Mouse (Mus musculus) midbrain, embryonic 13.5 days (tissue): Measurements from ENCODE around the gene Mybpc2. TPM values are rescaled to one million over a fixed set of nuclear protein-coding genes. Genes with fewer than 3 reads are reported as not detected.

Source experiments
- ATAC-seq: fragments of 200-750 bp; cut with Nextera tagmentation; 2 replicates; pipeline ENCODE4 v1.8.0; 2017; ENCODE audit warnings: mild to moderate bottlenecking, moderate TSS enrichment, moderate library complexity
- H3K27ac ChIP-seq: fragments of 300-500 bp; sonication (generic); 2 replicates; pipeline ENCODE4 v1.5.1; 2015; ENCODE audit warnings: inconsistent platforms, mild to moderate bottlenecking, moderate library complexity
- H3K27me3 ChIP-seq: fragments of 300-500 bp; sonication (generic); 2 replicates; pipeline ENCODE4 v1.6.1; 2015; ENCODE audit warnings: mild to moderate bottlenecking, inconsistent platforms
- H3K36me3 ChIP-seq: fragments of 300-500 bp; sonication (generic); 2 replicates; pipeline ENCODE4 v1.6.1; 2015; ENCODE audit warnings: mild to moderate bottlenecking, inconsistent platforms
- H3K4me1 ChIP-seq: fragments of 300-500 bp; sonication (generic); replicated peaks from 2 replicates; pipeline ENCODE4 v1.6.1; 2015; ENCODE audit warnings: inconsistent platforms
- H3K4me2 ChIP-seq: fragments of 300-500 bp; sonication (generic); replicated peaks from 2 replicates; pipeline ENCODE4 v1.6.1; 2015; ENCODE audit warnings: moderate library complexity, mild to moderate bottlenecking, inconsistent platforms
- H3K4me3 ChIP-seq: fragments of 300-500 bp; sonication (generic); replicated peaks from 2 replicates; pipeline ENCODE4 v1.5.1; 2015; ENCODE audit warnings: mild to moderate bottlenecking, inconsistent platforms
- H3K9ac ChIP-seq: fragments of 300-500 bp; sonication (generic); replicated peaks from 2 replicates; pipeline ENCODE4 v1.6.1; 2015; ENCODE audit warnings: mild to moderate bottlenecking, inconsistent platforms
- H3K9me3 ChIP-seq: fragments of 300-500 bp; sonication (generic); 2 replicates; pipeline ENCODE4 v1.6.1; 2016; ENCODE audit warnings: mild to moderate bottlenecking, inconsistent platforms
- WGBS: fragments of 180-500 bp; shearing (Covaris S2); methylation state at CpG from one replicate; pipeline ENCODE4 v1.1.7; 2015; 5-methylcytosine and 5-hydroxymethylcytosine counted together
- polyA plus RNA-seq: library from polyadenylated mRNA; unstranded; fragments of >200 nt; fragmentation: Nextera tagmentation; extraction: Ambion mirVana; gene quantifications from 2 replicates; pipeline ENCODE4 v1.2.1, GENCODE M21; 2015

The Mybpc2 gene
- polyA plus RNA-seq, 1 experiment from 2014 or later: 0.16 TPM

DNA sequence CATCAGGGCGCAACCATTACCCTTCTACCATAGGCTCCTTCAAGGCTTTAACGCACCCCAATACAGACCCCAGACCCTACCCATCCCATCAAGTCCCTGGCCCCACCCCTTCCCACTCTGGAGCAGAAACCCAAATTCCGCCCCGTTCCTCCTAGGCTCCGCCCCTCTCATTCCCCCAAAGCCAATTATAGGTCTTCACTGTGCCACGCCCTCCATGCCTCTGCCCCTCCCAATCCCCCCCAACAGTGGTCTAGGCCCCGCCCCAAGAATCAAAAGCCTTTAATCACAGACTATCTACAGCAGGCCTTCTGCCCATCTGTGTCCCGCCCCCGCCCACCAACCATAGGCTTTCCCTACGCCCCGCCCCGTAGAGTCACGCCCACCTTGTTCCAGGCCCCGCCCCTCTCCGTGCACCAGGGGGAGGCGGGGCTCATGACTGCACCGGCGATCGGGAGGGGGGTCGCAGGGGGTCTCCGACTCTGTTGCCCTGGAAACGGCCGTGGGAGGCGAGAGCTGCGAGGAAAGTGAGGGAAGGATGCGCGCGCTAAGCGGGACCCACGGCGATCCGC is 28.8 kb upstream of the Mybpc2 start:
- H3K4me1 ChIP-seq: peaks cover 15% of the 10 kb centered on the region
- peak; percentile 57 for ATAC-seq
- H3K27me3 ChIP-seq: 0 out of 2 replicates have a peak, but pooled peaks cover 8% of the 10 kb centered on the region
- no peaks in the 10 kb centered on the region for H3K9me3 ChIP-seq
- H3K4me2 ChIP-seq: peak overlapping the region; percentile 85
- WGBS: 1% methylated on average over 32 of the region's 32 CpGs
- peak overlapping the region; percentile 66 for H3K9ac ChIP-seq
- H3K4me3 ChIP-seq: peak overlapping the region; percentile 84
- peak overlapping the region; percentile 89 for H3K27ac ChIP-seq
- peaks cover 31% of the 10 kb centered on the region for H3K36me3 ChIP-seq

DNA sequence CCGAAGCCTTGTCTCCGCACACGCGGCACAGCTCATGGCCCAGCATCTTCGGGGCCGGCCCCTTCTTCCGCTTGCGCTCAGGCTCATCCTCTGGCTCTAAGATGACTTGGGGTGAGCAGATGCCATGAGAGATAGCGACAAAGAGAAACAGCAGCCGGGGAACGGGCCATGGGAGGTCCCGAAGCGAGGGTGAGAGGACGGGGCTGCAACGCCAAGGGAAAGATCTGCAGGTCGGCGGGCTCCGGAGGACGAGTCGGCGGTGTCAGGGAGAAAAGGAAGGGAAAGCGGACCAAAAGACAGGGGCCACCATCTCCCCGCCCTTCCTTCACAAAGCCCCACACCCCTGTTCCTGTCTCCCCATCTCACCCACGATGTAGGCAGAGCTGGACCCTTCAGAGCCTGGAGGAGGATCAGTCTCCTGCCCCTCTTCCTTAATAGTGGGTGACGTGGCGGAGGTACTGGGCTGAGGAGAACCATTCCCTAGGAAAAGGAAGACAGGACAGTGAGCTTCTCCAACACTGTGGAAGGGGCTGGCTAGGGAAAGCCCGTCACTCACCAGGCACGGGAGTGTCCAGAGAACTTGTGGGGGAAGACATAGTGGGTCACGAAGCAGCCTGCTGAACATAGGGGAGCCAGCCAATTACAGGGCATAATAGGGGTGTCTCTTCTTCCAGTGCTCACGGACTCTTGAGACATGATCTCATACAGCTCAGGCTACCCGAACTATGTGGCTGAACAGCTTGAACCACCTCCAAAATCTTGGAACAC is 27.9 kb upstream of the Mybpc2 start:
- H3K36me3 ChIP-seq: peaks cover 31% of the 10 kb centered on the region
- peak; percentile 10; the same call in 1 of the 2 replicates for ATAC-seq
- 86% methylated on average over 27 of the region's 31 CpGs for WGBS
- peaks cover 25% of the 10 kb centered on the region for H3K4me1 ChIP-seq
- no peak overlapping the region; the same call in 1 of the 2 replicates for H3K27ac ChIP-seq
- H3K9ac ChIP-seq: peak overlapping the region; percentile 66; the same call in 1 of the 2 replicates
- peak overlapping the region; percentile 84 for H3K4me3 ChIP-seq
- 0 out of 2 replicates have a peak, but pooled peaks cover 8% of the 10 kb centered on the region for H3K27me3 ChIP-seq
- H3K4me2 ChIP-seq: peak overlapping the region; percentile 85
- H3K9me3 ChIP-seq: no peaks in the 10 kb centered on the region

DNA sequence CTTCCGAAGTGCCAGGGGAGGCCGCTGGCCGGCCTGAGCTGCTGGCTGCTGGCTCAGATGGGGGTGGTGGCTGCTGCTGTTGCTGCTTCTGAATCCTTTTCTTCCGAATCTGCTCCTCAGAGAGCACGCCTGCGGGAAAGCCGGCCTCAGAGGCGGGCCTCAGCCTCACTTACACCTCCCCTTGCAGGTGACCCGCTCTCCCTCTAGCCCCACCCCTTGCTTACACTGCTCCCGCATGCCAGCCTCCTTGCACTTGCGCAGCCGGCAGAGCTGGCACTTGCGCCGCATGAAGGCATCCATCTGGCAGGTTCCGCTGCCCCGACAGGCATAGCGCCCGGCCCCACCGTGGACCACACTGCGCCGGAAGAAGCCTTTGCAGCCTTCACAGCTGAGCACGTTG is 27.3 kb upstream of the Mybpc2 start:
- no peak overlapping the region for H3K4me2 ChIP-seq
- peaks cover 29% of the 10 kb centered on the region for H3K4me1 ChIP-seq
- H3K36me3 ChIP-seq: peaks cover 31% of the 10 kb centered on the region
- no peak overlapping the region; the same call in 1 of the 2 replicates for H3K9ac ChIP-seq
- 0 out of 2 replicates have a peak, but pooled peaks cover 6% of the 10 kb centered on the region for H3K27me3 ChIP-seq
- 76% methylated on average over 22 of the region's 22 CpGs for WGBS
- no peak overlapping the region for H3K4me3 ChIP-seq
- H3K27ac ChIP-seq: no peak overlapping the region
- H3K9me3 ChIP-seq: no peaks in the 10 kb centered on the region
- ATAC-seq: no peak

DNA sequence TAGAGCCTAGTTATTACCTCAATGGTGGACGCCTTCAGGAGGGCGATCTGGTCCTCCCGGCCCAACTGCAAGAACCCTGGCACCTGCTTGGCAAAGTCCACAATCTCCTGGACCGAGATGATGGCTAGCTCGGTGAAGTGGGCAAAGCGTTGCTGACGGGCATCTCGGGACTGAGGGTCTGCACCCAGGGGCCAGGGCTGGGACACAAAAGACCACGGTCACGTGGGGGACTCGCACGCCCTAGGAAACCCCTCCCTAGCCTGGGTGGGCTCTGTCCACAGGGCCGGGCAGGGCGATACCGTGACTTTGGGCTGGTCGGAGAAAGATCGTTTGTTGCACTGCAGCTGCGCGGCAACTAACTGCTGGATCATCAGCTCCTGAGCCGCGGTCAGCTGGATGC is 26.8 kb upstream of the Mybpc2 start:
- Histone ChIP-seq H3K27me3 (0 out of 2 replicates have a peak, but pooled peaks cover 6% of the 10 kb centered on the region), H3K9me3 (no peaks in the 10 kb centered on the region; the same call in 1 of the 2 replicates), H3K9ac (no peak overlapping the region), H3K4me2 (no peak overlapping the region), H3K27ac (no peak overlapping the region), H3K36me3 (peaks cover 31% of the 10 kb centered on the region), H3K4me3 (no peak overlapping the region), H3K4me1 (peaks cover 29% of the 10 kb centered on the region)
- WGBS: 94% methylated on average over 21 of the region's 21 CpGs
- no peak for ATAC-seq

DNA sequence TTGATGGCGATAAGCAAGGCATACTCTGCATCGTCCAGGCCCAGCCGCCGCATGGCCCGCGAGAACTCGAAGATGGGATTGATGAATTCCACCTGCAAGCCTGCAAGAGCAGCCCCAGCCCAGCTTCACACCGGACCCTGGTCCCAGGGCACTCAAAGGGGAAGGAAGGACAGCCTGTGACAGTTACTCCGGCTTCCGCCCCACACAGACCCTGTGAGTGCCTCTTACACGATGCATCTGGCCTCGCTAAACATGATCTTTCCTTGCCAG is 25.9 kb upstream of the Mybpc2 start:
- peaks cover 29% of the 10 kb centered on the region for H3K4me1 ChIP-seq
- no peaks in the 10 kb centered on the region for H3K27me3 ChIP-seq
- no peak for ATAC-seq
- H3K4me3 ChIP-seq: no peak overlapping the region
- no peaks in the 10 kb centered on the region; the same call in 1 of the 2 replicates for H3K9me3 ChIP-seq
- H3K9ac ChIP-seq: no peak overlapping the region
- peaks cover 34% of the 10 kb centered on the region for H3K36me3 ChIP-seq
- H3K27ac ChIP-seq: no peak overlapping the region
- 95% methylated on average over 12 of the region's 12 CpGs for WGBS
- no peak overlapping the region for H3K4me2 ChIP-seq

DNA sequence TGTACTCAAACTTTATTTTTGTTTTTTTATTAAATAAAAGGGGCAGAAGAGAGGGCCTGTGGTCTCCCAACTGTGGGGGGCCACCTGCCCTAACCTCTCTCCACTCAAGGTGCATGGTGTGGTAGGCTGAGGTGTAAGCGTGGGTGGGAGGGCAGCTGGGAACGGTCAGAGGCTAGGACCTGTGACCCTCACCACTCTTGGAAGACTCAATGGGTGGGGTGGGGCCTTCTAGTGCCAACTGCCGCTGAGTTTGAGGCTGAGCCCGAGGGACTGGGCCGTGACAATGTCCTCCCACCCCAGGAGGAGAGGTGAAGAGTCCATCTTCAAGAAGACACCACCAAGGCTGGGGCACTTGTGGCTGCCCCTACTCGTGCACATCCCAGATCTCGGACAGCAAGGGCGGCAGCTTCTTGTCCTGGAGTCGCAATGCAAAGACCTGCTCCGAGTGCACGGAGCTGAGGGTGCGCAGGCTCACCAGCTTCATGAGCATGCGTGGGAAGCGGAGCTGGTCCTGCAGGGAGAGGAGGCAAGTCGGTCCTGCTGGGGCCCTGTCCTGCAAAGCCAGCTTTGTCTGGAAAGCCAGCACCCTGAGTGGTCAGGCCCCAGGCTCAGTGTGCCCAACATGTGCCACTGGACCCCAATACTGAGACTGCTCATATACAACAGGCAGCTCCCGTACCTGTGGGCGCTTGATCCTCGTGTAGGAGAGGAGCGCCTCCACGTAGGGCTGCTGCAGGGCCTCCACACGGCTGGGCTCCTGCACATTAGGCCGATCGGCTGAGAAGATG is 25.4 kb upstream of the Mybpc2 start:
- Histone ChIP-seq H3K4me1 (peaks cover 29% of the 10 kb centered on the region), H3K9ac (no peak overlapping the region), H3K4me2 (no peak overlapping the region), H3K27me3 (no peaks in the 10 kb centered on the region), H3K27ac (no peak overlapping the region), H3K36me3 (peaks cover 34% of the 10 kb centered on the region), H3K4me3 (no peak overlapping the region), H3K9me3 (no peaks in the 10 kb centered on the region; the same call in 1 of the 2 replicates)
- ATAC-seq: no peak
- WGBS: 97% methylated on average over 23 of the region's 23 CpGs

DNA sequence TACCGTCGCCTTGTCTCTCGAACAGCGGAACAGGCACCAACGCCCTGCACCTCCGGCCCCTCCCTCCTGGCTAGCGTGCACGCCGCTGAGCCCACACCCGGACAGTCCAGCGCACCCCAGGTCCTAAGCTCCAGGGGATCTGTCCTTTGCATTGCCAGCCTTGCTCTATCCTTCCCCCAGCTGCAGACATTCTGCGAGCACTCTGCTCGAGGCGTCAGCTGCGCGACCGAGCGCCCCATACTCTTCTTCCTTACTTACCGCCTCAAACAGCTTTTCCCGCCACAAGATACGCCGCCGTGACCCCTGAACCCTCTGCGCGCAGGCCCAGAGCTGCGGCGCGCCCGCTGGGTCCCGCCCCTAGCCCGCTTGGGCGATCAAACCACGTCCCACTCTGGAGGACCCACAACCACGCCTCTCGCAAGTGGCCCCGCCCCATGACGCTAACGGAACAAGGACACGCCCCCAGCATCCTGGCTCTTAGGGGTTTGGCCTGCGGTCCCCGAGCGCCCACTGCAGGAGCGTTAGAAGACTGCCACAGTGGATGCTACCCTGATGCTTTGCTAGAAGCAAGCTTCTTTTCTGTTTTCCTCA is 24.1 kb upstream of the Mybpc2 start, which contains the start of gene Pold1:
TSS of gene Pold1 (minus strand) at position 353 of the 591 bp plus-strand sequence.
- Histone ChIP-seq H3K27ac (peak within 1 kb of the TSS; percentile 65), H3K4me2 (peak within 1 kb of the TSS; percentile 90), H3K4me3 (peak within 1 kb of the TSS; percentile 62), H3K36me3 (peaks cover 34% of the 10 kb centered on the region), H3K9me3 (no peaks in the 10 kb centered on the region; the same call in 1 of the 2 replicates), H3K4me1 (peaks cover 26% of the 10 kb centered on the region), H3K9ac (peak within 1 kb of the TSS; percentile 71), H3K27me3 (no peaks in the 10 kb centered on the region)
- whole genome bisulfite sequencing: under 1% methylated on average over 43 of the region's 43 CpGs
- peak; percentile 90 for ATAC-seq

DNA sequence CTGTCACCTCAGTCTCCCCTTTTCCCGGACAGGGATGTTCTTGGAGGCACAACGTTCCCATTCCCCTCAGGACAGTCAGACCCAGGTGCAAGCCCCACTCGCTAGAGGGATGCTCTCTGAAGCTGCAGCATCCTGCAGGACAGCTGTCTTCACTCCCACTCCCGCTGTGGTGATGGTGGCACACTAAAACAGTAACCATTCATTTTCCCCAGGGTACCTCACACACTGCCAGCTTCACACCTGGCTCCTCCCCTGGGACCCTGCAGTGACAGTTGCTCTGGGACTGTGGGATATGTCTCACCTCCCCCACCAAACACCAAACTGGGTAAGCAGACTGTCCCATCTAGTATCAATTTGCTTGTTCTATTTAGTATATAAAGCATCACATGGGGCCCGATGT is 23.3 kb upstream of the Mybpc2 start:
- peak overlapping the region; percentile 90 for H3K4me2 ChIP-seq
- H3K4me1 ChIP-seq: peaks cover 20% of the 10 kb centered on the region
- no peaks in the 10 kb centered on the region for H3K27me3 ChIP-seq
- H3K36me3 ChIP-seq: peaks cover 34% of the 10 kb centered on the region
- 30% methylated on average over 5 of the region's 5 CpGs for WGBS
- peak overlapping the region; percentile 71 for H3K9ac ChIP-seq
- no peak overlapping the region for H3K27ac ChIP-seq
- no peak for ATAC-seq
- H3K9me3 ChIP-seq: no peaks in the 10 kb centered on the region; the same call in 1 of the 2 replicates
- peak overlapping the region; percentile 62 for H3K4me3 ChIP-seq

DNA sequence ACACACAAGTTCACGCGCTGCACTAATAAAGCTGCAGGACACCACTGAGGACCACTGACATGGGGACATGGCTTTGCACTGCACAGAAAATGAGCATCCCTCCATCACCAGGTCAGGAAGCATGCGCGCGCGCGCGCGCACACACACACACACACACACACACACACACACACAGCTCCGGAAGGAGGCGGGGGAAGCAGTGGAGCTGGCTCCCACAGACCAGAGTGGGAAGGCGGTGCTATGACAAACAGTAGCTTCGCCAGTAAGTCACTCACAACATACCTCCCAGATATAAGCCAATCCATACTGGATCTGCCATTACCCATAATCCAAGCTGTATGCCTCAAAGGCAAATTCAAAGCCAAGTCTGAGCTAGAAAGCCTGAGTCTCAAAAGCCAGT is 22.6 kb upstream of the Mybpc2 start:
- H3K4me2 ChIP-seq: peak overlapping the region; percentile 90; the same call in 1 of the 2 replicates
- H3K4me3 ChIP-seq: peak overlapping the region; percentile 62; the same call in 1 of the 2 replicates
- peak overlapping the region; percentile 71; the same call in 1 of the 2 replicates for H3K9ac ChIP-seq
- H3K36me3 ChIP-seq: peaks cover 38% of the 10 kb centered on the region
- no peaks in the 10 kb centered on the region for H3K27me3 ChIP-seq
- peaks cover 15% of the 10 kb centered on the region for H3K4me1 ChIP-seq
- no peaks in the 10 kb centered on the region; the same call in 1 of the 2 replicates for H3K9me3 ChIP-seq
- H3K27ac ChIP-seq: no peak overlapping the region
- no peak for ATAC-seq
- WGBS: 94% methylated on average over 13 of the region's 13 CpGs

DNA sequence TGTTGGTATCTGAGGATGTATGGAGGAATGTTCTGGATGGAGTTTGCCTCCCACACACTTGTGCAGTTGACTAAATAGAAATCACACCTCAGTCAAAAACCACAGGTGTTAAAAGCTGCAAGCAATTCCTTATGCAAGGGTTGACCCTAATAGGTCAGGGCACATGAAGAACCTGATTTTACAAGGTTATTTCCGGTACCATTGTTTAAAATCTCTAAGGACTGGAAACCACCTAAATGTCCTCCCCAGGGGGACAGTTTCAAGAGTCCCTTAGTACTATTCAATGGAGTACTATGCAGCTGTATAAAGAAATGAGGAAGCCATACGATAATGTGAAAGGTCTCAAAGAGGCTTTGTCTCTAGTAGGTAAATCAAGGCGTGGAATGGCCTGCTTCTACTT is 21.8 kb upstream of the Mybpc2 start:
- Histone ChIP-seq H3K36me3 (peaks cover 38% of the 10 kb centered on the region), H3K9ac (no peak overlapping the region), H3K27me3 (no peaks in the 10 kb centered on the region), H3K4me2 (no peak overlapping the region), H3K4me3 (no peak overlapping the region), H3K9me3 (no peaks in the 10 kb centered on the region; the same call in 1 of the 2 replicates), H3K4me1 (peaks cover 15% of the 10 kb centered on the region), H3K27ac (no peak overlapping the region)
- ATAC-seq: no peak
- WGBS: 97% methylated on average over 3 of the region's 3 CpGs

DNA sequence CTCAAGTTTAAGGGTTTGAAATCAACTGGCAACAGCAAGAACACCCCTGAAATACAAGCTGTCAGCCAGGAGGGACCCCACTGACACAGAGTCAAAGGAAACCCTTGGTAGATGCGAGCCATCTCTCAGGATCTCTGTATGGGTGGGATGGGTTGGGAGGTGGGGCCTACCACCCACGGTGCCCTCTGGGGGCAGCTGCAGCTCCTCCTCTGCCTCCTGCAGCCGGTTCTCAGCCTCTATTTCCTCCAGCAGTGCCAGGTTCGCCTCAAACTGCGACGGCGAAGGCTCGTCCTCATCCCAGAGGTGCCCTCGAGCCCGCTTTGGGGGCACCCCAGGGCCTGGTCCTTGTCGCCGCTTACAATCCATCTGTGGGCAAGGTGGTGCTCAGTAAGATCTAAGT is 18.6 kb upstream of the Mybpc2 start:
- WGBS: 81% methylated on average over 12 of the region's 12 CpGs
- Histone ChIP-seq H3K36me3 (peaks cover 50% of the 10 kb centered on the region), H3K27me3 (no peaks in the 10 kb centered on the region), H3K4me3 (no peak overlapping the region), H3K9ac (0 out of 2 replicates have a peak overlapping the region, but pooled peaks have one; percentile 5), H3K4me1 (peaks cover 12% of the 10 kb centered on the region), H3K27ac (no peak overlapping the region), H3K4me2 (no peak overlapping the region), H3K9me3 (no peaks in the 10 kb centered on the region; the same call in 1 of the 2 replicates)
- ATAC-seq: no peak
